Mouse (Mus musculus): ENCODE results near the gene Tns2. TPM values are rescaled to one million over a fixed set of nuclear protein-coding genes. Genes with fewer than 3 reads are reported as not detected.

Tns2 gene
- polyA plus RNA-seq, 1 experiment from 2014 or later = 46.6 TPM

DNA sequence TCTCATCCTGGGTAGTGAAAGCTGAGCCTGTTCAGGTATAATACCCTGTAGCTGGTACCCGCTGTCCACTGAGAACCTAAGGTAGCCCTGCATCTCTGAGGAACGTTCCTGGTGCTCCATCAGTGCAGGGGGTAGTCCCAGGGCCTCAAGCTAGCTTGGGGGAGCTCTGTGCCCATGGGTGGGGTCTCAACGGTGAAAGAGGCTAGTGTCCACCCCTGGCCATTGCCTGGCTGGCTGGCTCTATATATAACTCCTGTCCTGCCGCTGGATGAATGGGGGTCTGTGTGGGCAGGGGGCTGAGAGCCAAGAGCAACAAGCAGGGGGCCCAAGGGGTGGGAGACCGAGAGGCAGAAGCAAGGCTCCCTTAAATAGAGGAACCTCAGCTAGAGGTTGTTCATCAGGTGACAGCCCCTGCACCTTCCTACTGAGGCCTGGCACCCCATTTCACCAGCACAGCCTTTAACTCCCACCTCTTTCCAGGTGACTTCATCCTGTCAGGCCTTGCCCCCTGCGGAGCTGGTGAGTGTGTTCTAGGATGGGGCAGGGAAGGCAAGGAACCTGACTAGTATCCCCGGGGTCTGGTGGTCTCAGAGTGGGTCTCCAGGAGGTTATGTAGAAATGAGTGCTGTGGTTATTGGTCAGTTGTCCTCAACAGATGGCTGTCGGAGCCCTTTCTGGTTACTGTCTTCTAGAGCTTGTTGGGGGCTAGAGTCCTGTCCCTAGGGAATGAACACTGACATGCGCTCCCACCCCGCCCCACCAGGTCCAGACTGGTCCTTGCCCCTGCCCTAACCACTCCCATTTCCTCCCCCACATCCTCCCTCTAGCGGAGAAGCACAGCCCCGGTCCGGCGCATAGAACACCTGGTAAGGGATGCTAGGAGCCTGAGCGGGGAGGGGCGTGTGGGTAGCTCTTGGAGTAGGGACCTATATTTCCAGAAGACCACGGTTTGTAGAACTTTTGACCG is 5.8 kb downstream of the Tns2 start:
- H3K4me3 ChIP-seq (ENCODE audit: low read length) = no peak overlapping the region
- peak overlapping the region; percentile 45 for H3K4me2 ChIP-seq (replicated peaks; ENCODE audit: low read depth, low read length)
- no peaks in the 10 kb centered on the region for H3K27me3 ChIP-seq (ENCODE audit: control insufficient read depth, insufficient read depth, low read length)
- H3K9ac ChIP-seq (ENCODE audit: low read depth, low read length) = peak overlapping the region; percentile 37; the same call in 1 of the 2 replicates
- peaks cover 63% of the 10 kb centered on the region for H3K4me1 ChIP-seq (ENCODE audit: control insufficient read depth, insufficient read depth, low read length)
- no peak overlapping the region for H3K27ac ChIP-seq (ENCODE audit: low read depth, low read length)
- 25% methylated on average over 18 of the region's 18 CpGs for WGBS
- H3K36me3 ChIP-seq (ENCODE audit: control insufficient read depth, insufficient read depth, low read length) = peaks cover 48% of the 10 kb centered on the region
- ATAC-seq (ENCODE audit: low FRiP score, low TSS enrichment) = no peak
- no peaks in the 10 kb centered on the region for H3K9me3 ChIP-seq (ENCODE audit: control insufficient read depth, low read length)

DNA sequence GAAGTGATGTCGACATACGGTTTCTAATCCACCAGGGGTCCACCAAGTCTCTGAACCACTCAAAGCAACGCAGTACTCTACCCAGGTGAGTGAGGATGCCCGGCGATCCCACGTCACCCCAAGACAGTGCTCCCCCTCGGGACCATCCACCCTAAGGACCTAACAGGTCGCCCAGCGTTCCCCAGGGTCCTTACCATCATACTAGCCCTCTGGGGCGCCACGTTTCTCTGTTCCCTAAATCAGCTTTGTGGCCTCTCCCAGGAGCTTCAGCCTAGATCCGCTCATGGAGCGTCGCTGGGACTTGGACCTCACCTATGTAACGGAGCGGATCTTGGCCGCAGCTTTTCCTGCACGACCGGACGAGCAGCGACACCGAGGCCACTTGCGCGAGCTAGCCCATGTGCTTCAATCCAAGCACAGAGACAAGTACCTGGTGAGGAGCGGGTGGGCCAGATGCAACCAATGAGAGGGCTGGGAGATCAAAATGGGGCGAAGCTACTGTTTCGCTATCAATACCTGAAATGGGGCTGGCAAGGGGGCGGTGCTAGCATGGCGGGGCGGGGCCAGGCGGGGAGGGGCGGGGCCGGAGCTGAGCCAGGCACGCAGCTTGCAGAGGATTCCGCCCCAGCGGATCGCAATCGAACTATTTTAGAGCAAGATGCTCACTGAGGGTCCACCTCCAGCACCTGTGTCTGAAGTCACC is 6.7 kb downstream of the Tns2 start:
- H3K9ac ChIP-seq (ENCODE audit: low read depth, low read length) = no peak overlapping the region
- peaks cover 55% of the 10 kb centered on the region for H3K4me1 ChIP-seq (ENCODE audit: control insufficient read depth, insufficient read depth, low read length)
- H3K9me3 ChIP-seq (ENCODE audit: control insufficient read depth, low read length) = no peaks in the 10 kb centered on the region
- no peaks in the 10 kb centered on the region for H3K27me3 ChIP-seq (ENCODE audit: control insufficient read depth, insufficient read depth, low read length)
- peaks cover 56% of the 10 kb centered on the region for H3K36me3 ChIP-seq (ENCODE audit: control insufficient read depth, insufficient read depth, low read length)
- no peak overlapping the region for H3K27ac ChIP-seq (ENCODE audit: low read depth, low read length)
- WGBS = 23% methylated on average over 38 of the region's 38 CpGs
- no peak for ATAC-seq (ENCODE audit: low FRiP score, low TSS enrichment)
- peak overlapping the region; percentile 45 for H3K4me2 ChIP-seq (replicated peaks; ENCODE audit: low read depth, low read length)
- peak overlapping the region; percentile 26 for H3K4me3 ChIP-seq (ENCODE audit: low read length)

DNA sequence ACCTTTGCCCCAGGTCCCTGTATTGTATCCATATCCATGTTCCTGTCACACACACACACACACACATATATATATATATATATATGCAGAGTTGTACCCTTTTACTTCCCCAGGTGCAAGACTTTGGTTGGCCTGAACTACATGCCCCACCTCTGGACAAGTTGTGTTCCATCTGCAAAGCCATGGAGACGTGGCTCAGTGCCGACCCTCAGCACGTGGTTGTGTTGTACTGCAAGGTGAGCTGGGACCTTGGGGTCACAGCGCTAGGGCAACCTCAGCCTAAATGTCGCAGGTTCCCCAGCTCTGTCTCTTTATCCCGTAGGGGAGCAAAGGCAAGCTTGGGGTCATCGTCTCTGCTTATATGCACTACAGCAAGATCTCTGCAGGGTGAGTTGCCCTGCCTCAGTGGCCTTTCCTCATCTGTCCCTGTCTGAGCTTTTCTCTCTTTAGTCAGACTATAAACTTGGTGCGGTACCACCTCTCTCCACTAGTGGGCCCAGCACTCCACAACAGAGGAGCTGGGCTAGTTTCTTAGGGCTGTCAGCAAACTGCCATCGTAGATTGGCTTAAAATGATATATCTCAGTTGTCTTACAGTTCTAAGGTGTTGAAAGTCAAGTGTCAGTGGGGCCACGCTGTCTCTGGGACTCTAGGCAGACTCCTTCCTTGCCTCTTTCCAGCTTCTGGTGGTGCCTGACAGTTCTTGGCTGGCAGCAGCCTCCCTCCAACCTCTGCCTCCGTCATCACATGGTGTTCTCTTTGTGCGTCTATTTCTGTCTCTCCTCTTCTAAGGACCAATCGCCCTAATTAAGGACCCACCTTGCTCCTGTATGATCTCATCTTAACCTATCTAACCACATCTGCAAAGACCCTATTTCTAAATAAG is 7.7 kb downstream of the Tns2 start:
- Histone ChIP-seq H3K9me3 (ENCODE audit: control insufficient read depth, low read length) (no peaks in the 10 kb centered on the region), H3K4me1 (ENCODE audit: control insufficient read depth, insufficient read depth, low read length) (peaks cover 46% of the 10 kb centered on the region), H3K4me2 (replicated peaks; ENCODE audit: low read depth, low read length) (no peak overlapping the region; the same call in 1 of the 2 replicates), H3K36me3 (ENCODE audit: control insufficient read depth, insufficient read depth, low read length) (peaks cover 67% of the 10 kb centered on the region), H3K27me3 (ENCODE audit: control insufficient read depth, insufficient read depth, low read length) (no peaks in the 10 kb centered on the region), H3K4me3 (ENCODE audit: low read length) (no peak overlapping the region), H3K9ac (ENCODE audit: low read depth, low read length) (no peak overlapping the region), H3K27ac (ENCODE audit: low read depth, low read length) (no peak overlapping the region)
- no peak for ATAC-seq (ENCODE audit: low FRiP score, low TSS enrichment)
- WGBS = 45% methylated on average over 13 of the region's 13 CpGs

DNA sequence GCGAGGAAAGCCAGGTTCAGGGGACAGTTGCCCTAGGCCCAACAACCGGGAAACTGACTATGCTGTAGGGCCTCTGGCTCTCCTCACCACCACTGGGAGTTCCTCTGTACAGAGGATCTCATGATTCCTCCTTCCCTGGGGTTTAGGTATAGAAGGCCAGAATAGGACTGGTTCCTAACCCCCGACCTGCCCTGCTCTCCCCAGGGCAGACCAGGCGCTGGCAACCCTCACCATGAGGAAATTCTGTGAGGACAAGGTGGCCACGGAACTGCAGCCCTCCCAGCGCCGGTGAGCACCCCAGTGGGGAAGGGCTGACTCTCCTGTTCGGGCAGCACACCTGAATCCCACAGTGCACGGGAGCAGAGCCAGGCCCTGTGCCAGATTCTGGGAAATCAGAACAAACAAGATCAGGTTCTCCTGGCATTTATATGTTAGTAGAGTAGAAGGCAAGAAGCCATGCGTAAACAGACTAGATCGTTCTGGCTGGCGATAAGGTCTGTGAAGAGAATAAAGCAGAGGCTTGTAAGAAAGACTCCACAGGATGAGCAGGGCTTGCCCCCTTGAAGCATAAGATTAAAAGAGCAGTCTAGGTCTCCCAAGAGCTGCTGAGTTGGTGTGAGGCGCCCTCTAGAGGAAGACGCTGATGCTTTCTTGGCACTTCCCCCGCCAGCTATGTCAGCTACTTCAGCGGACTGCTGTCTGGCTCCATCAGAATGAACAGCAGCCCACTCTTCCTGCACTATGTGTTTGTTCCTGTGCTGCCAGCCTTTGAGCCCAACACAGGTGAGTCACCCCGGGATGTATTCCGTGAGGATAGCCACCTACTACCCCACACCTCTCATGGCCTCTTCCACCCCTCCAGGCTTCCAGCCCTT is 8.7 kb downstream of the Tns2 start:
- peaks cover 36% of the 10 kb centered on the region for H3K4me1 ChIP-seq (ENCODE audit: control insufficient read depth, insufficient read depth, low read length)
- no peak for ATAC-seq (ENCODE audit: low FRiP score, low TSS enrichment)
- H3K9ac ChIP-seq (ENCODE audit: low read depth, low read length) = no peak overlapping the region
- no peak overlapping the region for H3K4me2 ChIP-seq (replicated peaks; ENCODE audit: low read depth, low read length)
- 0 out of 2 replicates have a peak overlapping the region, but pooled peaks have one; percentile 21 for H3K27ac ChIP-seq (ENCODE audit: low read depth, low read length)
- no peaks in the 10 kb centered on the region for H3K9me3 ChIP-seq (ENCODE audit: control insufficient read depth, low read length)
- no peaks in the 10 kb centered on the region for H3K27me3 ChIP-seq (ENCODE audit: control insufficient read depth, insufficient read depth, low read length)
- WGBS = 58% methylated on average over 18 of the region's 18 CpGs
- no peak overlapping the region for H3K4me3 ChIP-seq (ENCODE audit: low read length)
- H3K36me3 ChIP-seq (ENCODE audit: control insufficient read depth, insufficient read depth, low read length) = peaks cover 76% of the 10 kb centered on the region

DNA sequence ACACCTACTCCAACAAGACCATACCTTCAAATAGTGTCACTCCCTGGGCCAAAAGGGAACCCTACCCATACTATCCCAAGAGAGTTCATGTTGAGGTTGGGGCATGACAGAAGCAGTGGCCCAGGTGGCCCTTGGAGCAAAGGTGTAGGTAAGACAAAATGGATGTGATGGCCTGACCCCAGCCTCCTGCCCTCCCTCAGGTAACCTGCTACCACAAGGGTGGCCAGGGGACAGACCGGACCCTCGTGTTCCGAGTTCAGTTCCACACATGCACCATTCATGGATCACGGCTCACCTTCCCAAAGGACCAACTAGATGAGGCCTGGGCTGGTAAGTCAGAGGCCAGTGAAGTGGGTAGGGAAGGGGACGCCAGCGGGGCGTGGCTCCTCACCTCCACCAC is 10.1 kb downstream of the Tns2 start:
- H3K27ac ChIP-seq (ENCODE audit: low read depth, low read length) = no peak overlapping the region
- no peak overlapping the region for H3K9ac ChIP-seq (ENCODE audit: low read depth, low read length)
- no peak overlapping the region for H3K4me3 ChIP-seq (ENCODE audit: low read length)
- WGBS = 59% methylated on average over 7 of the region's 7 CpGs
- H3K4me1 ChIP-seq (ENCODE audit: control insufficient read depth, insufficient read depth, low read length) = peaks cover 26% of the 10 kb centered on the region
- peaks cover 89% of the 10 kb centered on the region for H3K36me3 ChIP-seq (ENCODE audit: control insufficient read depth, insufficient read depth, low read length)
- H3K4me2 ChIP-seq (replicated peaks; ENCODE audit: low read depth, low read length) = no peak overlapping the region
- ATAC-seq (ENCODE audit: low FRiP score, low TSS enrichment) = no peak
- no peaks in the 10 kb centered on the region for H3K27me3 ChIP-seq (ENCODE audit: control insufficient read depth, insufficient read depth, low read length)
- H3K9me3 ChIP-seq (ENCODE audit: control insufficient read depth, low read length) = no peaks in the 10 kb centered on the region

DNA sequence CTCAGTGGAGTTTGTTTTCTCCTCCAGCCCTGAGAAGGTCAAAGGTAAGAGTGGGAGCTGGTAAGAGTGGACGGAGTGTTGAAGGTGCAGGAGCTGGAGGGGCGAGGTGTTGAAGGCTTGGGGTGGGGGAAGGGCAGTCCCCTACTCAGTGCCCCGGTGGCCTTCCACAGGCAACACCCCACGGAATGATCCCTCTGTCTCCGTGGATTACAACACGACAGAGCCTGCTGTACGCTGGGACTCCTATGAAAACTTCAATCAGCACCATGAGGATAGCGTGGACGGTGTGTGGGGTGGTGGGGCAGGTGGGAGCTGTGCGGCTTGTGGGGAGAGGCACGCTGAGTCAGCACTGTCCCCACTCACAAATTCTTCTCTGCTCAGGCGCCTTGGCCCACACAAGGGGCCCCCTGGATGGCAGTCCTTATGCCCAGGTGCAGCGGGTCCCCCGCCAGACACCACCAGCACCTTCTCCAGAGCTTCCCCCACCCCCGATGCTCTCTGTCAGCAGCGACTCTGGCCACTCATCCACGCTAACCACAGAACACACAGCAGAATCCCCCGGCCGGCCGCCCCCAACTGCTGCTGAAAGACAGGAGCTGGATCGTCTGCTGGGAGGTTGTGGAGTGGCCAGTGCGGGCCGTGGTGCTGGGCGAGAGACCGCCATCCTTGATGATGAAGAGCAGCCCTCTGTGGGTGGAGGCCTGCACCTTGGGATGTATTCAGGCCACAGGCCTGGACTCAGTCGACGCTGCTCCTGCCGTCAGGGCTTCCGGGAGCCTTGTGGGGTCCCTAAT is 10.7 kb downstream of the Tns2 start:
- ATAC-seq (ENCODE audit: low FRiP score, low TSS enrichment) = peak; percentile 21; the same call in 1 of the 2 replicates
- H3K27me3 ChIP-seq (ENCODE audit: control insufficient read depth, insufficient read depth, low read length) = no peaks in the 10 kb centered on the region
- H3K27ac ChIP-seq (ENCODE audit: low read depth, low read length) = peak overlapping the region; percentile 37
- H3K4me2 ChIP-seq (replicated peaks; ENCODE audit: low read depth, low read length) = no peak overlapping the region
- no peak overlapping the region for H3K4me3 ChIP-seq (ENCODE audit: low read length)
- H3K36me3 ChIP-seq (ENCODE audit: control insufficient read depth, insufficient read depth, low read length) = peaks cover 93% of the 10 kb centered on the region
- 64% methylated on average over 29 of the region's 29 CpGs for WGBS
- H3K9ac ChIP-seq (ENCODE audit: low read depth, low read length) = no peak overlapping the region
- H3K9me3 ChIP-seq (ENCODE audit: control insufficient read depth, low read length) = no peaks in the 10 kb centered on the region
- peaks cover 20% of the 10 kb centered on the region for H3K4me1 ChIP-seq (ENCODE audit: control insufficient read depth, insufficient read depth, low read length)

DNA sequence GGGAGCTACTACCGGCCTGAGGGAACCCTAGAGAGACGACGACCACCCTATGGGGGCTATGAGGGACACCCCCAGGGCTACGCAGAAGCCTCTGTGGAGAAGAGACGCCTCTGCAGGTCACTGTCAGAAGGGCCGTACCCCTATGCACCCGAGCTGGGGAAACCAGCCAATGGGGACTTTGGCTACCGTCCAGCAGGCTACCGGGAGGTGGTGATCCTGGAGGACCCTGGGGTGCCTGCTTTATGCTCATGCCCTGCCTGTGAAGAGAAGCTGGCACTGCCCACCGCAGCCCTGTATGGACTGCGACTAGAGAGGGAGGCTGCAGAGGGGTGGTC is 11.2 kb downstream of the Tns2 start:
- Histone ChIP-seq H3K27ac (ENCODE audit: low read depth, low read length) (no peak overlapping the region; the same call in 1 of the 2 replicates), H3K4me3 (ENCODE audit: low read length) (no peak overlapping the region), H3K36me3 (ENCODE audit: control insufficient read depth, insufficient read depth, low read length) (peaks cover 93% of the 10 kb centered on the region), H3K4me2 (replicated peaks; ENCODE audit: low read depth, low read length) (no peak overlapping the region), H3K9ac (ENCODE audit: low read depth, low read length) (no peak overlapping the region), H3K9me3 (ENCODE audit: control insufficient read depth, low read length) (no peaks in the 10 kb centered on the region), H3K4me1 (ENCODE audit: control insufficient read depth, insufficient read depth, low read length) (peaks cover 14% of the 10 kb centered on the region), H3K27me3 (ENCODE audit: control insufficient read depth, insufficient read depth, low read length) (no peaks in the 10 kb centered on the region)
- no peak for ATAC-seq (ENCODE audit: low FRiP score, low TSS enrichment)
- WGBS = 83% methylated on average over 11 of the region's 11 CpGs
